Mouse (Mus musculus) limb, embryonic 11.5 days (tissue): ENCODE measurements at regions not wholly inside any gene's neighbourhood (a gene's known extent, or its start where the extent isn't known, plus 50 kb on each side); places are given as distances from the start of the nearest gene placed in this dataset.

Experiments used
- ATAC-seq: fragments of 200-750 bp; cut with Nextera tagmentation; 2 replicates; pipeline ENCODE4 v1.8.0; 2017; ENCODE audit warnings: low read depth; ENCODE audit not compliant: insufficient number of reproducible peaks, low FRiP score, low TSS enrichment
- DNase-seq: peaks from one replicate; pipeline ENCODE4 v3.0.0-alpha.2; 2015; ENCODE audit warnings: low spot score
- H3K27ac ChIP-seq: fragments of 300-500 bp; sonication (generic); replicated peaks from 2 replicates; pipeline ENCODE4 v1.5.1; 2014; ENCODE audit warnings: low read depth, mild to moderate bottlenecking, low read length
- H3K27me3 ChIP-seq: fragments of 300-500 bp; sonication (generic); 2 replicates; pipeline ENCODE4 v1.6.1; 2014; ENCODE audit warnings: mild to moderate bottlenecking, low read length, mixed read lengths; ENCODE audit not compliant: control insufficient read depth, insufficient read depth
- H3K36me3 ChIP-seq: fragments of 300-500 bp; sonication (generic); 2 replicates; pipeline ENCODE4 v1.6.1; 2014; ENCODE audit warnings: mild to moderate bottlenecking, low read length, moderate library complexity, mixed read lengths; ENCODE audit not compliant: control insufficient read depth, insufficient read depth
- H3K4me1 ChIP-seq: fragments of 300-500 bp; sonication (generic); 2 replicates; pipeline ENCODE4 v1.6.1; 2014; ENCODE audit warnings: low read length, mixed read lengths; ENCODE audit not compliant: control insufficient read depth, insufficient read depth
- H3K4me2 ChIP-seq: fragments of 300-500 bp; sonication (generic); 2 replicates; pipeline ENCODE4 v1.6.1; 2014; ENCODE audit warnings: low read depth, mild to moderate bottlenecking, moderate library complexity; ENCODE audit not compliant: severe bottlenecking
- H3K4me3 ChIP-seq: fragments of 300-500 bp; sonication (generic); 2 replicates; pipeline ENCODE4 v1.5.1; 2014; ENCODE audit warnings: low read depth, low read length
- H3K9ac ChIP-seq: fragments of 300-500 bp; sonication (generic); 2 replicates; pipeline ENCODE4 v1.6.1; 2014; ENCODE audit warnings: mild to moderate bottlenecking, low read length
- H3K9me3 ChIP-seq: fragments of 300-500 bp; sonication (generic); 2 replicates; pipeline ENCODE4 v1.6.1; 2016; ENCODE audit warnings: low read length; ENCODE audit not compliant: control insufficient read depth
- WGBS: fragments of 180-500 bp; shearing (Covaris S2); extraction: QIAGEN DNeasy Blood & Tissue Kit; methylation state at CpG from one replicate; pipeline ENCODE4 v1.1.7; 2014; 5-methylcytosine and 5-hydroxymethylcytosine counted together

DNA sequence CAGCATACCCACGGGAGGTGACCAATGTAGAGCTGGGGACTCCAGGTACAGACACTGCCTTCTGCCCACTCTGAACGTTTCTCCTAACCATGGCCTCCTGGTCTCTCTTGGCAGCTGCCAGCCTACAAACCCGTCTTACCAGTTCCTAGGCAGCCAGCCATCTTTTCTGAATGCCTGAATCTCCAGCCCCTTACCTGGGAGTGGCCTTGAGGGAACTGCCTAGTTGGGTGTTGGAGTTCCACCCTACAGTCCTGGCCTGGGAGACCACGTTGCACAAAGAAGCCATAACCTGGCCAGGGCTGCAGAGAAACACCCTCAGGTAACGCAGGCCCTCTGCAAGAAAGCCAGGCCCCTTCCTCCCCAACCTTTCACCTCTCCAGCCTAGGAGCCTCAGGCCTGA lies 162.1 kb downstream of the Ly86 start:
- no peak overlapping the region for H3K9ac ChIP-seq
- H3K4me2 ChIP-seq, result no peak overlapping the region
- ATAC-seq (no peak), DNase-seq (no peak)
- H3K4me1 ChIP-seq, result peaks cover 9% of the 10 kb centered on the region
- H3K9me3 ChIP-seq, result no peaks in the 10 kb centered on the region
- no peaks in the 10 kb centered on the region for H3K27me3 ChIP-seq
- no peak overlapping the region for H3K27ac ChIP-seq
- H3K36me3 ChIP-seq, result no peaks in the 10 kb centered on the region
- 81% methylated on average over 5 of the region's 5 CpGs for WGBS
- H3K4me3 ChIP-seq, result no peak overlapping the region

DNA sequence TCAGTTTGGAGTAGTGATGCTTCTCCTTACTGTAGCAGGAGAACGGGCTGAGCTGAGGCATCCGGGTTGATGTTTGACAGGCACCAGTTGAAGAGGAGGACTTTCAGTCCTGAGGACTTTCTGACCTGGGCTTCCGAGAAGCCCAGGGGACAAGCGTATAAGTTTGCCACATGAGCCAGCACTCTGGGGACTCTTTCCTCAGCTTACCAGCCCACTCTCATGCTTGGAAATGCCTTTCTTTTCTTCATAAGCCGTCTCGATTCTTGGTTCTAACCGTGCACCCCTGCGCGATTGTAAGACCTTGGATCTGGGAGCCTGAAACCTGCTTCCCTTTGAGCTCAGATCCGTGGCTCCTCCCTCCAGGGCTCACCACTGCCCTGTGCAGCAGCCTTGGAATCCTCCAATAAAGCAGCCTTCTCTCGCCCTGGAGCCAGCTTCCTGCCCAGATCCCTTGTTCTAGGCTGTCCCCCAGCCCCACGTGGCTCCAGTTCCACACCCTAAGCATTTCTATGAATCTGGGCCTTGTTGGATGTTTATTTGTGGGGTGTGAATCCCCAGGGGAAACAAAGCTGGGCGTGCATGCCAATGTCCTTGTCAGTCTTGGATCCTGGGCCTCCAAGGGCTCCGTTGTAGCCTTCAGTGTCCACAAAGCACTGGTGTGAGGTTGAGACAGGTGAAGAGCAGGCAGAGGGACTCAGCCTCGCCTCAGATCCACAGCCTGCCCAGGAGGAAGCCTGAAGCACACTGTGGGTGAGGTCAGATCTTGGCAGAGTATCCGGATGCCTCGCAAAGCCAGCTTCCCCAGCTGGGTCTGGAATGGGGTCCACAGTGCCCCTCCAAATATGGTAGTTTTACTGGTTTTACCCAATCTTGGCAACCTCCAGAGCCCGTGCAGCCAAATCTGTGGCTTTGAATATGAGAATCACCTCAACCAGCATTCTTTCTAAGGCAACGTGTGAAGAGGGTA lies 163.7 kb downstream of the Ly86 start:
- H3K9me3 ChIP-seq, result no peaks in the 10 kb centered on the region
- H3K27me3 ChIP-seq, result no peaks in the 10 kb centered on the region
- ATAC-seq (peak; percentile 55; the same call in 1 of the 2 replicates), DNase-seq (peak; percentile 40)
- H3K4me2 ChIP-seq, result no peak overlapping the region
- peaks cover 9% of the 10 kb centered on the region for H3K4me1 ChIP-seq
- 44% methylated on average over 19 of the region's 19 CpGs for WGBS
- H3K4me3 ChIP-seq, result no peak overlapping the region
- no peak overlapping the region for H3K27ac ChIP-seq
- no peak overlapping the region for H3K9ac ChIP-seq
- H3K36me3 ChIP-seq, result no peaks in the 10 kb centered on the region

- Histone ChIP-seq H3K4me3 (no peak overlapping the region), H3K27ac (no peak overlapping the region), H3K9me3 (no peaks in the 10 kb centered on the region), H3K36me3 (no peaks in the 10 kb centered on the region), H3K27me3 (no peaks in the 10 kb centered on the region), H3K9ac (no peak overlapping the region), H3K4me1 (peaks cover 15% of the 10 kb centered on the region), H3K4me2 (no peak overlapping the region)
- WGBS, result 33% methylated on average over 10 of the region's 12 CpGs
- ATAC-seq (0 out of 2 replicates have a peak, but pooled peaks have one; percentile 29), DNase-seq (no peak)
Measured at GRCm38 (mm10) chr13:37509352-37509851, 164.4 kb downstream of the Ly86 start.

DNA sequence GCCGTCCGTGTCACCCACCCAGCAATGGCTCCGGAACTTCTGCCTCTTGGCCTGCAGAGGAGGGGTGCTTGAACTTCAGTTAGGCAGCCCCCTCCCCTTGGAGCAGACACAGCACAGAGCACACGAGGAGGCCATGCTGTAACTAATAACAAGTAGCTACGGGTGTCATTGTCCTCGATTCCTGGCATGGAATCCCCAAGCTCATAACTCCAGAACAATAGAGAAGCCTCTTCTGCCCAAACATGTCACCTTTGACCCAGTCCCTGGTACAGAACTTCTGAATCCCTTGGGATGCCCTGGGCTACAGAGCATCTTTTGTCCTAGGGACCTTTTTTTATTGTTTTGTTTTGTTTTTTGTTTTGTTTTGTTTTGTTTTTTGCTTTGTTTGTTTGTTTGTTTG lies 165.5 kb downstream of the Ly86 start:
- no peaks in the 10 kb centered on the region for H3K36me3 ChIP-seq
- H3K9me3 ChIP-seq, result no peaks in the 10 kb centered on the region
- DNase-seq (no peak), ATAC-seq (no peak)
- no peak overlapping the region for H3K4me3 ChIP-seq
- peaks cover 19% of the 10 kb centered on the region for H3K4me1 ChIP-seq
- no peak overlapping the region for H3K4me2 ChIP-seq
- no peaks in the 10 kb centered on the region for H3K27me3 ChIP-seq
- H3K27ac ChIP-seq, result no peak overlapping the region
- no peak overlapping the region for H3K9ac ChIP-seq
- WGBS, result 77% methylated on average over 6 of the region's 6 CpGs

DNA sequence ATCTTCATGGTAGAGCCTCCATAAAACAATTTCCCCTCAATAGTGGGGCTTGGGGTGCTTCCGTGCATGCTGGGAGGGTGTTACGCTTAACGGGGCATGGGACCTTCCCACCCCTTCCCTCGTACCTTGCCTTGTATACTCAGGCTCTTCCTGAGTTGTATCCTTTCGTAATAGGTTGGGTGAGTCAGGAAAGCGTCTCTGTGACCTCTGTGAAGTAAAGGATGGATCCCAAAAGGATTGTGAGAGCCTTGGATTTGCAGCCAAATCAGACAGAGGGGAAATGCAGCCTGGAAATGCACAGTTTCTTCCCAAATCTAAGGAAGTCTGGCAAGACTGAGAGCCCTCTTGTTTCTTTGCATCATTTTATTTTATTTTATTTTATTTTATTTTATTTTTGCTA lies 166.0 kb downstream of the Ly86 start:
- Histone ChIP-seq H3K27ac (no peak overlapping the region), H3K9ac (no peak overlapping the region), H3K36me3 (no peaks in the 10 kb centered on the region), H3K4me3 (no peak overlapping the region), H3K4me1 (peaks cover 19% of the 10 kb centered on the region), H3K4me2 (no peak overlapping the region), H3K27me3 (no peaks in the 10 kb centered on the region), H3K9me3 (no peaks in the 10 kb centered on the region)
- no peak for DNase-seq
- ATAC-seq, result no peak
- WGBS, result 66% methylated on average over 6 of the region's 6 CpGs

DNA sequence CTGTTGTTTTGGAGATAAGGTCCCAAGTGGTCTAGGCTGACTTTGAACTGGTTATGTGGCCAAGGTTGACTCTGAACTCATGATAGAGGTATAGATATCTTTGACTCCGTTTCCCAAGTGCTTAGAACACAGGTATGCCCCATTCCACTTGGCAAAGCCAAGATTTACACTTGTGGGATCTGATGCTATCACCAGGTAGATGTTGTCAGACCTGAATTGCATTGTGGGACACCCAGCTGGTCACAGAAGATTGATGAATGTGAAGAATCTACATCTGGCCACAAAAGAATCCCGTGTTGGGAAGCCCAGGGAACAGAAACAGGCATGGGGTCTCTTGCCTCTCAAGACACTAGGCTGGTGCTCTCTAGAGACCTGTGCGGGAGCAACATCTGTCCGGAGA lies 166.4 kb downstream of the Ly86 start:
- Histone ChIP-seq H3K9me3 (no peaks in the 10 kb centered on the region), H3K36me3 (no peaks in the 10 kb centered on the region), H3K4me2 (no peak overlapping the region), H3K27ac (no peak overlapping the region), H3K4me1 (peaks cover 19% of the 10 kb centered on the region), H3K9ac (no peak overlapping the region), H3K4me3 (no peak overlapping the region), H3K27me3 (no peaks in the 10 kb centered on the region)
- DNase-seq (no peak), ATAC-seq (no peak)
- 75% methylated on average over 4 of the region's 4 CpGs for WGBS

GRCm38 (mm10) chr13:37512781-37513180 lies 167.8 kb downstream of the Ly86 start:
- H3K9me3 ChIP-seq, result no peaks in the 10 kb centered on the region
- no peak overlapping the region for H3K9ac ChIP-seq
- H3K4me1 ChIP-seq, result peaks cover 21% of the 10 kb centered on the region
- H3K27ac ChIP-seq, result no peak overlapping the region
- H3K4me2 ChIP-seq, result no peak overlapping the region
- no peaks in the 10 kb centered on the region for H3K27me3 ChIP-seq
- DNase-seq (no peak), ATAC-seq (no peak)
- WGBS, result 74% methylated on average over 3 of the region's 3 CpGs
- H3K4me3 ChIP-seq, result no peak overlapping the region
- no peaks in the 10 kb centered on the region for H3K36me3 ChIP-seq

DNA sequence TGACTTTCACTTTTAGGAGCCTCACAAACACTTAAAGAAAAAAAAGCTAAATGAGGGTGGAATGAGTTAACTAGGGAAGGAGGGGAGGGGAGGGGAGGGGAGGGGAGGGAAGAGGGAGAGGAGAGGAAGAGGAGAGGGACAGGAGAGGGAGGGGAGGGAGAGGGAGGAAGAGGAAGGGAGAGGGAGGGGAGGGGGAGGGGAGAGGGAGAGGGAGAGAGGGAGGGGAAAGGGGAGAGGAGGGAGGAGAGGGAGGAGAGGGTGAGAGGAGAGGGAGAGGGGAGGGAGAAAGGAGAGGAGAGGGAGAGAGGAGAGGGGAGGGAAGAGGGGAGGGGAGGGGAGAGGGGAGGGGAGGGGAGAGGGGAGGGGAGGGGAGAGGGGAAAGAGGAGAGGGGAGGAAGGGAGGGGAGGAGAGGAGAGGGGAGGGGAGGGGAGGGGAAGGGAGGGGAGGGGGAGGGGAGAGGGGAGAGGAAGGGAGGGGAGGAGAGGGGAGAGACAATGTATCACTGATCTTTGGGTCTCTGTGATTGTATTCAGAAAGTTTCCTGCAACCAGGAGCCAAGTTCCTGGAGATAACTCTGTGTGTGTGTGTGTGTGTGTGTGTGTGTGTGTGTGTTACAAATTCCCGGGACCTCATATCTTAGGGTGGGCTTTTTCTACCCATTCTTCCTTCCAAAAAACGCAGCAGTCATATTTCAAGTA lies 168.3 kb downstream of the Ly86 start:
- H3K4me3 ChIP-seq, result no peak overlapping the region
- no peak overlapping the region; the same call in 1 of the 2 replicates for H3K27ac ChIP-seq
- H3K9ac ChIP-seq, result no peak overlapping the region
- no peaks in the 10 kb centered on the region for H3K9me3 ChIP-seq
- no peaks in the 10 kb centered on the region for H3K36me3 ChIP-seq
- no peaks in the 10 kb centered on the region for H3K27me3 ChIP-seq
- H3K4me2 ChIP-seq, result no peak overlapping the region
- H3K4me1 ChIP-seq, result peaks cover 21% of the 10 kb centered on the region
- no peak for DNase-seq
- 51% methylated on average over 2 of the region's 2 CpGs for WGBS
- no peak for ATAC-seq
